Comparison of ENCODE assay signal across 18 mouse cellular contexts in the genomic region with DNA sequence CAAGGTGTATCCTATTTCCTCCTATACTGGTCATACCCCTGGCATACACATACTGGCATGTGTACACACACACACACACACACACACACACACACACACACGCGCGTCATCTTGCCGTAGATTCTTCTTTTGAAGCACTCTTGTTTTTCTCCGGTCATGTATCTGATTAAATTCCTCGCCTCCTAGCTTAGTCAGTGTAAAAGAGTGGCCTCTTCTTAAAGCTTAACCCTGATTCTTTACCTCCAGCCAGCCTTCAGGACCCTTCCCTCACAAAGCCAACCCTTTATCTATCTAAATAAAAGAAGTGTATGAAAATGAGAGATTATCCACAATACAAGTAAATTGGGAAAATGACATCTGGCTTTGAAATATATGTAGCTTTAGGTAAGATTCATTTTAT.
"Had no signal": no experiment of that assay in that cellular context is flagged by ENCODE, and none has a peak within 500 bp of the region (broad histone marks: within the 10 kb centered on the region; RNA-seq: fewer than 3 reads in every experiment).

No protein-coding gene starts in this region.

- H3K36me3 ChIP-seq: kidney, embryonic 15.5 days; liver, embryonic 13.5 days; midbrain, embryonic 12.5 days; neural tube, embryonic 13.5 days; stomach, embryonic 15.5 days had no signal

- H3K27me3 ChIP-seq: kidney, embryonic 15.5 days; liver, embryonic 13.5 days; stomach, embryonic 15.5 days had no signal

- H3K4me2 ChIP-seq: kidney, embryonic 15.5 days; liver, embryonic 13.5 days; midbrain, embryonic 12.5 days; neural tube, embryonic 13.5 days; stomach, embryonic 15.5 days had no signal

- H3K4me3 ChIP-seq: kidney, embryonic 15.5 days; left cerebral cortex, adult 2 months; liver, embryonic 13.5 days; midbrain, embryonic 12.5 days; myocyte; neural tube, embryonic 13.5 days; stomach, embryonic 15.5 days had no signal

- H3K27ac ChIP-seq: kidney, embryonic 15.5 days; left cerebral cortex, adult 2 months; liver, embryonic 13.5 days; midbrain, embryonic 12.5 days; neural tube, embryonic 13.5 days; stomach, embryonic 15.5 days had no signal

- ATAC-seq: midbrain, embryonic 16.5 days had no signal

- DNase-seq: kidney, postnatal 10 days; kidney, postnatal 36 days; layer of hippocampus, postnatal 36 days; liver, embryonic 13.5 days; lung, adult 2 months; lung, postnatal 14 days; lung, postnatal 4 days; retina, postnatal 1 day; right cerebral cortex, postnatal 25 days; spleen, adult 18-20 months; thymus, postnatal 25 days had no signal

- H3K9ac ChIP-seq: kidney, embryonic 15.5 days; liver, embryonic 13.5 days; midbrain, embryonic 12.5 days; neural tube, embryonic 13.5 days; stomach, embryonic 15.5 days had no signal

- H3K9me3 ChIP-seq: kidney, embryonic 15.5 days; liver, embryonic 13.5 days; midbrain, embryonic 12.5 days; neural tube, embryonic 13.5 days; stomach, embryonic 15.5 days had no signal
